Mouse (Mus musculus) heart, postnatal 4 days (tissue): ENCODE results near the gene Tpm1. TPM values are rescaled to one million over a fixed set of nuclear protein-coding genes. Genes with fewer than 3 reads are reported as not detected.

ENCODE experiments used
- DNase-seq: peaks from one replicate; pipeline ENCODE4 v3.0.0; 2021
- total RNA-seq, 2 experiments: library from RNA; stranded (reverse); gene quantifications; 2 replicates each; pipeline ENCODE4 v1.2.3; 2021

Tpm1 gene
- 1,000 to 10,000 TPM; 7,269 to 8,107 TPM for total RNA-seq

- DNase-seq, result peak; percentile 94
These were observed at the start of gene Tpm1 for GRCm38 (mm10) chr9:67049086-67049824. TSS of gene Tpm1 (minus strand) at chr9:67049406.

- no peak for DNase-seq
These were observed 45.2 kb upstream of the Tpm1 start for GRCm38 (mm10) chr9:67094371-67094770.

GRCm38 (mm10) chr9:67092210-67092609 lies 43.0 kb upstream of the Tpm1 start:
- DNase-seq, result no peak

GRCm38 (mm10) chr9:67091598-67091997 lies 42.4 kb upstream of the Tpm1 start:
- no peak for DNase-seq

- DNase-seq, result no peak
These were observed 41.9 kb upstream of the Tpm1 start for GRCm38 (mm10) chr9:67091151-67091550.

GRCm38 (mm10) chr9:67090633-67091045 lies 41.4 kb upstream of the Tpm1 start:
- DNase-seq, result no peak

- DNase-seq, result no peak
These were observed 40.0 kb upstream of the Tpm1 start for GRCm38 (mm10) chr9:67089167-67089566.

GRCm38 (mm10) chr9:67083801-67084200 lies 34.6 kb upstream of the Tpm1 start:
- no peak for DNase-seq

- DNase-seq, result peak; percentile 64
These were observed 32.5 kb upstream of the Tpm1 start for GRCm38 (mm10) chr9:67081688-67082087.

- no peak for DNase-seq
These were observed 28.6 kb upstream of the Tpm1 start for GRCm38 (mm10) chr9:67077658-67078319.

GRCm38 (mm10) chr9:67077266-67077657 lies 28.1 kb upstream of the Tpm1 start:
- no peak for DNase-seq

- no peak for DNase-seq
These were observed 23.0 kb upstream of the Tpm1 start for GRCm38 (mm10) chr9:67072182-67072581.

GRCm38 (mm10) chr9:67071596-67071995 lies 22.4 kb upstream of the Tpm1 start:
- no peak for DNase-seq

- peak; percentile 4 for DNase-seq
These were observed 21.9 kb upstream of the Tpm1 start for GRCm38 (mm10) chr9:67071103-67071502.

GRCm38 (mm10) chr9:67066616-67067015 lies 17.4 kb upstream of the Tpm1 start:
- no peak for DNase-seq

- peak; percentile 14 for DNase-seq
These were observed 10.5 kb upstream of the Tpm1 start for GRCm38 (mm10) chr9:67059714-67060113.

GRCm38 (mm10) chr9:67058366-67058765 lies 9.2 kb upstream of the Tpm1 start:
- DNase-seq, result peak; percentile 35

- no peak for DNase-seq
These were observed 1.6 kb upstream of the Tpm1 start for GRCm38 (mm10) chr9:67050736-67051337.

- DNase-seq, result no peak
These were observed 630 bp upstream of the Tpm1 start for GRCm38 (mm10) chr9:67049836-67050235.

- DNase-seq, result no peak
These were observed 622 bp downstream of the Tpm1 start for GRCm38 (mm10) chr9:67048483-67049085.

GRCm38 (mm10) chr9:67047606-67048482 lies 1.4 kb downstream of the Tpm1 start:
- DNase-seq, result peak; percentile 46
